Mouse (Mus musculus) inflammation-experienced regulatory T-cells, adult 6 months (primary cell): ENCODE data around the gene Mpped1. TPM values are rescaled to one million over a fixed set of nuclear protein-coding genes. Genes with fewer than 3 reads are reported as not detected.

Experiments
- ATAC-seq: one replicate; pipeline ENCODE4 v1.8.0; 2017
- polyA plus RNA-seq, 3 experiments: library from polyadenylated mRNA; unstranded; fragments of 100-300 nt; shearing (Covaris generic); gene quantifications; one replicate each; pipeline ENCODE4 v1.2.1; 2017

Mpped1 gene
- polyA plus RNA-seq, 3 experiments from 2014 or later: not detected

DNA sequence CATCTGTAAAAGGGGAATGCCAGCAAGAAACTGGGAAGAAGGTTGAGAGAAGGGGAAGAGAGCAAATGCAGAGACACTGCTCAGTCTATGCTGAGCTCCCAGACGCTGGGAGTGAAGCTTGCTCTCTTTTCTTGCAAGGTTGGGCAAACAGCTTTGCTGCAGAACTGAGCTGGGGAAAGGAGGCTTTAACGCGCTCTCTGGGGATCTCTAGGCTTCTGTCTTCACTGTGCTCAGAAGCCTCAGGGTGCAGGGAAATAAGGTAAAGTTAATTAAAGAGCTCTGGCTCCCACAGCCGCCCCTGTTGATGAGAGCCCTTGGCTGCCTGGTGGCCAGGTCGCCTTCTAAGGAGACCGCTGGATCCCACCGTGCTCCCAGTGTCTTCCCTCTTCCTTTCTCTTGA, 17.7 kb downstream of the Mpped1 start:
- no peak for ATAC-seq

GRCm38 (mm10) chr15:83798964-83799363, 19.7 kb downstream of the Mpped1 start:
- no peak for ATAC-seq

DNA sequence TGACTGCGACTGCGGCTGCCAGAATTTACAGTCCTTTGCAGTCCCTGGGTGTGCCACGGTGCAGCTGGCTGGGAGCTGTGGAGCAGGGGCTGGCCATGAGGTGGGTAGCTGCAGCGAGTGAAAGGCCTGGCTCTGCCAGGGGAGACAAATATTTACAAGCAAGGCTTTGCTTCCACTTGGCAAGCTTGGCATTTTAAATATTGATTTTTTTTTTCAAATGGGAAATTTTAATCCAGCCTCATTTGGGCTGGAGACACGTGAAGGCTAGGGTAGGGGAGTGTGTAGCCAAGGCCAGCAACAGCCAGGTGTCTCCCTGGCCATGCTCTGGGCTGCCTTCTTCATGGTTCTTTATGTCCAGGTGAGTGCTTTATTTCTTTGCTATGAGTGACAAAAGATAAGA, 21.7 kb downstream of the Mpped1 start:
- ATAC-seq: no peak

DNA sequence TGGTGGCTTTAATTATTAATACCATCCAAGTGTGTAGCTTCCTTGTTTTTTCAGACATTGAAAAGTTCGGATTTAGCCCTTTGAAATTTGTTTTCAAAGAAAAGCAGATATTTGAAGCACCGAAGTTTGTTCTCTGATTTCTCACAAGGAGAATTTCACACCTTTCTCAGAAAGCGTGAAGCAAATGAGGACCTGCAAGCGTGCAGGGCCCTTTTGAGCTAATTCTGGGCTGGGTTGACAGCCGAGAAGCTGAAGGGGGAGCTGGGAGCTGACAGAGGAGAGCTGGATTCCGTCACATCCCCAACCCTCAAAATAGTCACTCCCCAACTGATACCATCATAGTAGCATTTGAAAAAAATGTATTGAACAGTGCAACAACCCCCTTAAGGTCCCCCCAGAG, 34.8 kb downstream of the Mpped1 start:
- ATAC-seq: no peak

DNA sequence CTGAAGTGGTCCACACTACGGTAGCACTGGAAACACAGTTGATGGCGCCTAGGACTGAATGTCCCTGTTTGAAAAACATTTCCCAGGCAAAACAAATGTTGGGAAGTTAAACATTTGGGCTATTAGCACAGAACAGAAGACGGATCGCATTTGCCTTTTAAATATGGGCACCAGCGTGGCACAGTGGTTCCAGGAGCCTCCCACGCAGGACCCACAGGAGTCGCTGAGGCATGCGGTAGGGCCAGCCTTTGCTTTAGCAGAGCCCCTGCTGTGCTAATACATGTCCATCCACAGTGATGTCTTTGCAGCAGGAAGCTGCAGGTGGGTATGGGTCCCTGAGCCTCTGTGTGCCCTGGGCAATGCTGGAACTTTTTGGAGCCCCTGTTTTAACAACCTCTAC, 48.7 kb downstream of the Mpped1 start:
- ATAC-seq: no peak

DNA sequence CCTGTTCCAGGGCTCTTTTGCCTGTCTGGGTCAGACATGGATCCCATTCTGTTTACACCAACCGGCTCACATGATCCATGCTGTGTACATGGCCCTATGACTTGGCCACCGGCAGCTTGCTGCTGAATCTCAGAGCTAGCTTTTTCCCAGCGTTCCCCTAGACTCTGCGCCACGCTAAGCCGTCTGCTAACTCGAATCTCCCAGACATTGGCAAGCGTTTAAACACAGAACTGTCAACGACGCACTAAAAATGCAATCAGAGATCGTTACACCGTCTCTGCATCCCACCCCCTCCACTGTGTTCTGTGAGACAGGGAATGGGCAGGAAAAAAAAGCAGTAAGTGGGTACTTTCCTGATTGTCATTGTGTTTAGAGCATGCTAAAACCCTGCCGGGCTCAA, 50.0 kb downstream of the Mpped1 start:
- no peak for ATAC-seq

DNA sequence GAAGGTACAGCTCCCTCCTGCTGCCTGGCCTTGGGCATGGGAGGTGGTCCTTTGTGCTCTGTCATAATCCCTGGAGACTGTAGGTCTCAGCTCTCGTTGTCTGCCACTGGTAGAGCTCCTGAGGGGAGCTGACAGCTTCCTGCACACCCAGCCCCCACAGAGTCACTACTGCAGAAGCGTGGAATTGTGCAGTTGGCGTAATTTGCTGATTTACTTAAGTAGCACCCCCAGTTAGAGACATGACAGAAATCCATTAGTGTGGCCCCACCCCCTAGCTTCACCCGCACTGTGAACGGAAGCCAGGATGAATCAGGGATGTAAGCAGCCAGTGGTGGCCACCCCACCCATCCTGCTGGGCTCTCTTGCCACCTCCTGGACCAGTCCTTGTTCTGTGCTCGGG, 53.0 kb downstream of the Mpped1 start:
- no peak for ATAC-seq

- no peak for ATAC-seq
Measured at GRCm38 (mm10) chr15:83840950-83841719, 61.9 kb downstream of the Mpped1 start.

GRCm38 (mm10) chr15:83842419-83842818, 63.2 kb downstream of the Mpped1 start:
- no peak for ATAC-seq

- ATAC-seq: no peak
Measured at GRCm38 (mm10) chr15:83842915-83843789, 63.9 kb downstream of the Mpped1 start.

- ATAC-seq: no peak
Measured at GRCm38 (mm10) chr15:83845734-83846133, 66.5 kb downstream of the Mpped1 start.

DNA sequence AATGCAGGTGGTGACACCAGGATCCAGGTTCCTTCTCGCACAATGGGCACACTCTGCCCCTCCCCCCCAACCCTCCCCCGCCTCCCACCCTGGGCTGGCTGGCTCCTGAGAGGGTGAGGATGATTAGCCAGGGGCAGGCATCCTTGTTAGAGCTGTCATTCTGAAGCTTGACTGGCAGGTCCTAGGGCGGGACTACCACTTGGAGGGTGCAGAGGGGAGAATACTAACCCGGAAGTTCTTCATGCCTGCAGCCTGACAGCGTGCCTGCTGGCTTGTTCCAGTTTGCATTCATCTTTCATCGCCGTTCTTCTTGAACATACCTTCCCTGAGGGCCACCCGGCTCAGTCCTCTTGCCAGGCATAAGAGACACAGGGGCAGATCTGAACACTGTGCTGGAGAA, 67.3 kb downstream of the Mpped1 start:
- no peak for ATAC-seq

DNA sequence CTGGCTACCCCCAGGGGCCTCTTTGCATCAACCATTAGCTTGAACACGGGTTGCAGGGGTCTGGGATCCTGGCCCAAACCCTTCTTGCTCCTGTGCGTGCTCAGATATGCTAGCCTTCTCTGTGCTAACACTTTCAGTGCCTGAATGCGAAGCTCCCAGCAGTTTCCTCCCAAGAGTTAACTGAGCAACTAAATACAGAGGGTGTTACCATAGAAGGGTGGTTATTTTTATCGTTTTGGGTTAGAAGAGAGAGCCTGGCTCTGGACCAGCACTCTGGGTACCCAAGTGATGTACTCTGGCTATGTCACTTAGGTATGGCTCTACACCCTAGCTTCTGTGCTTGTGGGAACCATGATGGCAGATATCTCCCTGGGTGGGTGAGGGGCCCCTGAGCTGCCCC, 68.2 kb downstream of the Mpped1 start:
- ATAC-seq: no peak

- no peak for ATAC-seq
Measured at GRCm38 (mm10) chr15:83848193-83848592, 68.9 kb downstream of the Mpped1 start.

- ATAC-seq: no peak
Measured at GRCm38 (mm10) chr15:83853400-83853811, 74.1 kb downstream of the Mpped1 start.

DNA sequence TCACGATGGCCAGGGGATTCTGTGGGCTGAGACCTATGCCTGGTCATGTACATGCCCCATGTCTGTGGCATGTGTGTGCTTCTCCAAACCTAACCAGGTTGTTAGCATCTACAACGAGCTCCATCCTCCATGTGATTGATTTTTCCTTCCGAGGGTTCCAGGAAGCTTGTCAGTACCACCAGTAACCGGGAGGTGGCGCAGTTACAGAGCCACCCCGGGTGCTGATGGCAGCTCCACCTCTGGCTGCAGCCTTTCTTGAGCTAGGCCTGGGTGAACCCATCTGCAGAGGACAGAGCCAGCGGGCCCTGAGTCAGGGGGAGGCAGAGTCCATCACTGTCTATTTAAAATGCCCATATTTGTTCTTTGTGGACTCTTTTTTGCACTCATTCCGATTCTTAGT, 77.9 kb downstream of the Mpped1 start:
- no peak for ATAC-seq

- no peak for ATAC-seq
Measured at GRCm38 (mm10) chr15:83865626-83866025, 86.4 kb downstream of the Mpped1 start.

- ATAC-seq: no peak
Measured at GRCm38 (mm10) chr15:83870936-83871335, 91.7 kb downstream of the Mpped1 start.

- ATAC-seq: no peak
Measured at GRCm38 (mm10) chr15:83877155-83877866, 98.0 kb downstream of the Mpped1 start.

DNA sequence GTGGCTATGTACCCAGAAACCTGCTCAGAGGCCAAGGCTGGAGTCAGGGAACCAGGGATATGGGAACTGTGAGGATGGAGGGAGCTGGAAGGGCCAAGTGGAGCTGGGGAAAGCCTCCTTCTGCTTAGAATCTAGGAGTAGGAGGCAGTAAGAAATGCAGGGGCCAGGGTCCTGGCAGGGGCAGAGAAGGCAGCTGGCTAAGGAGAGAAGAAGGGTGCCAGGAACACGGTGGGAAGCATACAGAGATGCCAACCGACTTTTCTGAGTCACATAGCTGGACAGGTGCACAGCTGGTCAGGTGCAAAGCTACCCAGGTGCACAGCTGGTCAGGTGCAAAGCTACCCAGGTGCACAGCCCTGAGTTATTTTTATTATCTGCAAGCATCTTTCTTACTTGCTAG, 98.6 kb downstream of the Mpped1 start:
- ATAC-seq: no peak

DNA sequence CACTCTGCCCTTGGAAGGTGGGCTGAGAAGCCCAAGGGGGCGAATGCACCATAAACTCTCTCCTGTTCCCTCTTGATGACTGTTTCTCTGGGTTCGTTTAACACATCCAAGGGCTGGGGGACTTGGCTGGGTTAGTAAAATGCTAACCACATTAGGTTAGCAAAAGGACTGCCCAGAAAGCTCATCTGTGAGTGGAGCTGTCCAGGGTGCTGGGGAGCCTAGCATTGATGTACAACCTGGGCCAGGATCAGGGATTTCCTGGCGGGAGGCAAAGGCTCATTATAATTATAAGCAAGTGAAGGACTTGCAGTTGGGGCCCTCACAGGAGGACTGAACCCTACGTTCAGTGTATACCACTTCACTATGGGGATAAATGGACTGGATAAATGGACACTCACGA, 100.6 kb downstream of the Mpped1 start:
- ATAC-seq: no peak

- no peak for ATAC-seq
Measured at GRCm38 (mm10) chr15:83883821-83884220, 104.6 kb downstream of the Mpped1 start.

DNA sequence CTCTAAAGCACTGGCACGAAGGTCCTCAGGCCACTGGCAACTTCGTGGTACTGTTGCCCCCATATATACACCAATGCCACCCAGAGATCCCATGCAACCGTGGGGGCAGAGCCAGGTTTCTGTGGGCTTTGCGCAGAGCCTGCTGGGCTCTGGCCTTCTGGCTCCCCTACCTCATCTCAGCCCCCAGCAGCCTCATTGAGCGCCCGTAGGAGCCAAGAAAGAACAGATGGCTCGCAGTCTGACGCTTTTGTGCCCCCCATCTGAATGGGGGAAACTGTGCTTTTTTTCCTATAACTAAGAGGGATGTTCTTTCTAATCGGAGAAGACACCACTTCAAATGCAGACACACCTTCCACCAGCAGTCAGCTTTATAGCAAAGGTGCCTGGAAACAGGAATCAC, 105.0 kb downstream of the Mpped1 start:
- no peak for ATAC-seq
